Mouse (Mus musculus): ENCODE measurements around the gene Fance.
A peak's percentile ranks its signal among the peaks of the same experiment; 100 is the strongest.

GRCm38 (mm10) chr17:28274739-28275138 is 38.6 kb upstream of the Fance start:
- TF ChIP-seq POLR2A (IDR thresholded peaks at IDR 0.05; ENCODE audit: extremely low read depth, insufficient read depth, low read length) (no peak), CTCF (IDR thresholded peaks at IDR 0.05; ENCODE audit: low read depth, low read length) (peak; percentile 85)

Data from liver, adult 2 months (tissue).